Mouse (Mus musculus) mature B cell (primary cell): Measurements from ENCODE around the gene Sbno1.

Experiments used
- in situ Hi-C: fragments of 300-500 bp; cut with MboI; formaldehyde crosslinking; loops from 2 replicates; pipeline ENCODE4 v1.14.3; 2019

Sbno1 gene

GRCm38 (mm10) chr5:124337103-124337502 is 88.7 kb downstream of the Sbno1 start:
- in situ Hi-C loops = no loop called here

DNA sequence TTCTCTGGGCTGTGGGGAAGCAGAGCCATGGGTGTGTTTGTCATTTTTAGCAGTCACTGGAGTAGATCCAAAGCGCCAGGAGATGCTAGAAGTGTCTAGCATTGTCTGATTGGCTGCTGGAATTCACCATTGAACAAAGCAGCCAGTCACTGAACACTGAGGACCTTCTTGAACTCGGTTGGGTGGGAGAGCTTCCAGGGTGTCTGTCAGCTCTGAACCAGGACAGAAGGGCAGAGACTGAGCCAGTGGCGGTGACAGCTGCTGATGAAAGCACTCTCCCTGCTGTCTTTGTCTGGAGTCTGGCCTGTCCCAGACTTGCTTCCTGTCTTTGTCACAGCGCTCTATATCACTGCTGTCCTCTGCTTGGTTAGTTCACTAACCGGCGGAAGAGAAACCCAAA is 91.4 kb downstream of the Sbno1 start:
- in situ Hi-C loops = no loop called here

GRCm38 (mm10) chr5:124330086-124330485 is 95.7 kb downstream of the Sbno1 start:
- in situ Hi-C loops = no loop called here

- in situ Hi-C loops = no loop called here
Observed at GRCm38 (mm10) chr5:124327510-124328364, 98.1 kb downstream of the Sbno1 start, which contains the start of the genes Mphosph9 and 2810006K23Rik. TSS of gene Mphosph9 (minus strand) at chr5:124327972. TSS of gene 2810006K23Rik (plus strand) at chr5:124328089.

- in situ Hi-C loops = no loop called here
Observed at GRCm38 (mm10) chr5:124326829-124327228, 99.0 kb downstream of the Sbno1 start.
